Mouse (Mus musculus) adipocyte (in vitro differentiated cells): ENCODE data around the gene Ccdc153.
A peak's percentile ranks its signal among the peaks of the same experiment; 100 is the strongest.

Source experiments
- DNase-seq: peaks from one replicate; pipeline ENCODE4 v3.0.0-alpha.2; 2016; ENCODE audit warnings: low spot score

The Ccdc153 gene

GRCm38 (mm10) chr9:44287401-44288075 is 47.1 kb downstream of the Ccdc153 start:
- no peak for DNase-seq

DNA sequence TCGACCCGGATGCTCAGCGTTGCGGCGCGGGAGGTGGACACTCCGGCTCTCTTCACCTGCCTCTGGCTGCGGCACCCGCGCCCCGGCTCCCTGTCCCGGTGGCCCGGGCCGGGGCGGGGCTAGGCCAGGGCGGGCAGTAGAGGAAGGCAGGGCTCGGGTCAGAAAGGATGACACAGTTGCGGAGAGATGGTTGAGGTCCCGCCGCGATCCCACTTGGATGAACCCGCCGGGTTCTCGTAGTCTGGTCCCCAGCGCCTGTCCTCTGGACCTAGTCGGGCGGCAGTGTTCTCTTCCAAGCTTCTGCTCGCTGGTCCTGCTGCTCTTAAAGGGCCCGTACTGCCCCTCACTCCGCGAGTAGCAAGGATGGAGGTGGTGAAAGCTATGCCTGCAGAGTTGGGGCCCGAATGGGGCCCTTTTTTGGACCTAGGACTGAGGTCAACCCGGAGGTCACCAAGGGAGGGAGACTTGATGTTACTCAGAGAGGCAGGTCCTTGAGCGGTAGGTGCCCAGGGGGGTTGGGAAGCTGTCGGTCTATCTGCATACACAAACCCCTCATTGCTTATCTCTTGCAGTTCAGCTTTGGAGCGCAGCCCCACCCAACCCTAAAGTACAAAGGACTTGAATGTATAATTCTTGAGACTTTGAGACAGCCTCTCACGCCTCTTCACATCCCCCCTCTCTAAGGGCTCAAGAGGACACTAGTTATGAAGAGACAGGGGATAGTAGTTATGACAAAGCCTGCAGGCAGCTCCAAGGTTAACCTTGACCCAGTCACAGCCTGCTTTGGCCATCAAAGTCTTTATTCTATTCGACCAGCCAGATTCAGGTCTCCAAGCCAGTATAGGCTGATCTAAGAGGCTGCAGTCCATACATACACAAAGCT is 47.8 kb downstream of the Ccdc153 start, which contains the start of gene Abcg4:
TSS of gene Abcg4 (minus strand) at position 540 of the 883 bp plus-strand sequence.
- DNase-seq: no peak

DNA sequence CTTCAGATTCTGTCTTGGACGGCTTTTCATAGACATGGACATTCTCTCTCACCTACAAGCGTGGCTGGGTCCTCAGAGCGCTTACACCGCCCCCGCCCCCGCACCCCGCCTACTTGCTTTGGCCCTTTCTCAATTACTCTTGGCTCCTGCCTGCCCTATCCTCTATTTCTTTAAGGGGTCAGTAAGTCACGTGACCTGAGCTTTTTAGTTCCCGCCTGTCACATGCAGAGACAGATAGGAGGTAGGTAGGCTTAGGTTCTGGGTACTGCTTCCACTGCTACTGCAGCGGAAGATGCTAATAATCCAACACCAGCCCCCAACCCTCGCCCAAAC is 48.4 kb downstream of the Ccdc153 start:
- no peak for DNase-seq

- DNase-seq: peak; percentile 30
Measured at GRCm38 (mm10) chr9:44292490-44292889, 52.0 kb downstream of the Ccdc153 start.
